Mouse (Mus musculus): Measurements from ENCODE around the gene Gmfb.

Gmfb gene

GRCm38 (mm10) chr14:46800684-46801345 lies 21.2 kb downstream of the Gmfb start:
- DNase-seq: no peak

- DNase-seq: no peak
Measured at GRCm38 (mm10) chr14:46794157-46794556, 27.9 kb downstream of the Gmfb start.

GRCm38 (mm10) chr14:46790723-46791122 lies 31.3 kb downstream of the Gmfb start:
- DNase-seq: no peak

- no peak for DNase-seq
Measured at GRCm38 (mm10) chr14:46790303-46790702, 31.7 kb downstream of the Gmfb start.

- no peak for DNase-seq
Measured at GRCm38 (mm10) chr14:46788505-46788901, 33.5 kb downstream of the Gmfb start.

- DNase-seq: peak; percentile 91
Measured at GRCm38 (mm10) chr14:46787787-46788504, 34.1 kb downstream of the Gmfb start, which contains the start of gene Cnih1. Gene Cnih1 (minus strand): TSS chr14:46788411.

GRCm38 (mm10) chr14:46787454-46787786 lies 34.6 kb downstream of the Gmfb start:
- DNase-seq: no peak

GRCm38 (mm10) chr14:46785247-46785646 lies 36.8 kb downstream of the Gmfb start:
- no peak for DNase-seq

- DNase-seq: no peak
Measured at GRCm38 (mm10) chr14:46783327-46783926, 38.6 kb downstream of the Gmfb start.

GRCm38 (mm10) chr14:46782187-46782828 lies 39.7 kb downstream of the Gmfb start:
- DNase-seq: no peak

GRCm38 (mm10) chr14:46781086-46781485 lies 41.0 kb downstream of the Gmfb start:
- DNase-seq: no peak

GRCm38 (mm10) chr14:46779217-46779616 lies 42.8 kb downstream of the Gmfb start:
- no peak for DNase-seq

GRCm38 (mm10) chr14:46778756-46779155 lies 43.3 kb downstream of the Gmfb start:
- no peak for DNase-seq

GRCm38 (mm10) chr14:46770036-46770435 lies 52.0 kb downstream of the Gmfb start:
- DNase-seq: no peak

GRCm38 (mm10) chr14:46767116-46767515 lies 54.9 kb downstream of the Gmfb start:
- DNase-seq: peak; percentile 66

GRCm38 (mm10) chr14:46761186-46761585 lies 60.9 kb downstream of the Gmfb start:
- no peak for DNase-seq

- peak; percentile 72 for DNase-seq
Measured at GRCm38 (mm10) chr14:46760355-46761029, 61.5 kb downstream of the Gmfb start, which contains the start of gene Cdkn3. Gene Cdkn3 (plus strand): TSS chr14:46760541.

- no peak for DNase-seq
Measured at GRCm38 (mm10) chr14:46759970-46760354, 62.1 kb downstream of the Gmfb start.

All from right cerebral cortex, postnatal 4 days (tissue).